Mouse (Mus musculus) hindbrain, embryonic 14.5 days (tissue): Measurements from ENCODE around the gene Agr2. TPM values are rescaled to one million over a fixed set of nuclear protein-coding genes. Genes with fewer than 3 reads are reported as not detected.

ENCODE experiments used
- ATAC-seq: fragments of 200-750 bp; cut with Nextera tagmentation; 2 replicates; pipeline ENCODE4 v1.8.0; 2017; ENCODE audit warnings: moderate number of reproducible peaks, mild to moderate bottlenecking, moderate TSS enrichment, moderate library complexity; ENCODE audit not compliant: low FRiP score
- DNase-seq: peaks from one replicate; pipeline ENCODE4 v3.0.0-alpha.2; 2015; ENCODE audit warnings: low spot score
- H3K27ac ChIP-seq: fragments of 300-500 bp; sonication (generic); 2 replicates; pipeline ENCODE4 v1.5.1; 2014; ENCODE audit warnings: mild to moderate bottlenecking, moderate library complexity
- H3K27me3 ChIP-seq: fragments of 300-500 bp; sonication (generic); 2 replicates; pipeline ENCODE4 v1.6.1; 2014; ENCODE audit warnings: mild to moderate bottlenecking, low read length, mixed read lengths; ENCODE audit not compliant: control insufficient read depth, insufficient read depth
- H3K36me3 ChIP-seq: fragments of 300-500 bp; sonication (generic); replicated peaks from 2 replicates; pipeline ENCODE4 v1.6.1; 2014; ENCODE audit not compliant: control insufficient read depth, insufficient read depth
- H3K4me1 ChIP-seq: fragments of 300-500 bp; sonication (generic); replicated peaks from 2 replicates; pipeline ENCODE4 v1.6.1; 2014; ENCODE audit warnings: antibody characterized with exemption, low read length, mixed read lengths; ENCODE audit not compliant: control insufficient read depth, insufficient read depth
- H3K4me2 ChIP-seq: fragments of 300-500 bp; sonication (generic); replicated peaks from 2 replicates; pipeline ENCODE4 v1.6.1; 2014; ENCODE audit warnings: mild to moderate bottlenecking, moderate library complexity
- H3K4me3 ChIP-seq: fragments of 300-500 bp; sonication (generic); replicated peaks from 2 replicates; pipeline ENCODE4 v1.5.1; 2014; ENCODE audit warnings: mild to moderate bottlenecking, low read length
- H3K9ac ChIP-seq: fragments of 300-500 bp; sonication (generic); 2 replicates; pipeline ENCODE4 v1.6.1; 2014
- H3K9me3 ChIP-seq: fragments of 300-500 bp; sonication (generic); 2 replicates; pipeline ENCODE4 v1.6.1; 2016; ENCODE audit warnings: low read length; ENCODE audit not compliant: control insufficient read depth
- WGBS: fragments of 180-500 bp; shearing (Covaris S2); extraction: QIAGEN DNeasy Blood & Tissue Kit; methylation state at CpG from one replicate; pipeline ENCODE4 v1.1.7; 2014; 5-methylcytosine and 5-hydroxymethylcytosine counted together
- polyA plus RNA-seq: library from polyadenylated mRNA; unstranded; fragments of >200 nt; fragmentation: Nextera tagmentation; extraction: Ambion mirVana; gene quantifications from 2 replicates; pipeline ENCODE4 v1.2.1, GENCODE M21; 2014

Agr2 gene
- polyA plus RNA-seq, 1 experiment from 2014 or later, result not detected

- H3K4me1 ChIP-seq, result peaks cover 14% of the 10 kb centered on the region; the same call in 1 of the 2 replicates
- H3K27ac ChIP-seq, result no peak overlapping the region
- H3K9ac ChIP-seq, result no peak overlapping the region
- no peak overlapping the region for H3K4me3 ChIP-seq
- DNase-seq (no peak), ATAC-seq (no peak)
- no peaks in the 10 kb centered on the region for H3K36me3 ChIP-seq
- H3K9me3 ChIP-seq, result no peaks in the 10 kb centered on the region
- no peak overlapping the region for H3K4me2 ChIP-seq
- no peaks in the 10 kb centered on the region for H3K27me3 ChIP-seq
- 83% methylated on average over 2 of the region's 2 CpGs for WGBS
Measured at GRCm38 (mm10) chr12:36044691-36045090, 52.0 kb downstream of the Agr2 start.

- Histone ChIP-seq H3K4me3 (no peak overlapping the region), H3K36me3 (no peaks in the 10 kb centered on the region), H3K27ac (no peak overlapping the region), H3K27me3 (no peaks in the 10 kb centered on the region), H3K9me3 (no peaks in the 10 kb centered on the region), H3K9ac (no peak overlapping the region), H3K4me2 (no peak overlapping the region), H3K4me1 (no peaks in the 10 kb centered on the region)
- no peak for DNase-seq
- WGBS, result 62% methylated on average over 5 of the region's 5 CpGs
- ATAC-seq, result no peak
Measured at GRCm38 (mm10) chr12:36046196-36046595, 53.5 kb downstream of the Agr2 start.

DNA sequence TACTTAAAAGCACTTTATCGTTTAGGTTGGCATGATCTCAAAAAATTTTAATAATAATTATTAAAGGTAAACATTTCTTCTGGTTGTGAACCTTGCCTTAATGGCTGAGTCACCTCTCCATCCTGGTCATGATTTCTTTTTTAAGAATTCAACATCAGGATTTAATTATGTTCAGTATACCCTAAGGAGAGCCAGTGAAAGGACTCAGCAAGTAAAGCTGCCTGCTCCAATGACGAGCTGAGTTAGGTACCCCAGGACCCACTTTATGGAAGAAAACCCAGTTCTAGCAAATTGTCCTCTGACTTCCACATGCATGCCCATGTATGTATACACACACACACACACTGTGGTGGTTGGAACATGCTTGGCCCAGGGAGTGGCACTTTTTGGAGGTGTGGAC, 54.9 kb downstream of the Agr2 start:
- Histone ChIP-seq H3K27me3 (no peaks in the 10 kb centered on the region), H3K4me2 (no peak overlapping the region), H3K27ac (no peak overlapping the region), H3K9ac (no peak overlapping the region), H3K36me3 (no peaks in the 10 kb centered on the region), H3K9me3 (no peaks in the 10 kb centered on the region), H3K4me1 (no peaks in the 10 kb centered on the region), H3K4me3 (no peak overlapping the region)
- no peak for DNase-seq
- no peak for ATAC-seq
- WGBS, result 80% methylated on average over 2 of the region's 2 CpGs

- Histone ChIP-seq H3K9ac (no peak overlapping the region), H3K4me3 (no peak overlapping the region), H3K4me2 (no peak overlapping the region), H3K9me3 (no peaks in the 10 kb centered on the region), H3K27ac (no peak overlapping the region), H3K36me3 (no peaks in the 10 kb centered on the region), H3K4me1 (no peaks in the 10 kb centered on the region), H3K27me3 (no peaks in the 10 kb centered on the region)
- 86% methylated on average over 1 of the region's 1 CpGs for WGBS
- DNase-seq, result no peak
- ATAC-seq, result no peak
Measured at GRCm38 (mm10) chr12:36050276-36050675, 57.6 kb downstream of the Agr2 start.

Other genes with a start within 250 kb of the Agr2 start
- 0.90 TPM in 1 of 2 replicates, not detected in the other for gene Agr3, start 67.3 kb upstream of the Agr2 start, polyA plus RNA-seq
- gene Tspan13, start 49.6 kb downstream of the Agr2 start, polyA plus RNA-seq, result 348 and 382 TPM in 2 replicates
- gene Ankmy2, start 164.2 kb downstream of the Agr2 start, polyA plus RNA-seq, result 78.7 and 88.0 TPM in 2 replicates
- gene Bzw2, start 165.2 kb downstream of the Agr2 start, polyA plus RNA-seq, result 400 and 402 TPM in 2 replicates